Mouse (Mus musculus) intestine, postnatal 0 days (tissue): ENCODE data around the gene Lgals2. TPM values are rescaled to one million over a fixed set of nuclear protein-coding genes. Genes with fewer than 3 reads are reported as not detected.

Experiments used
- ATAC-seq: fragments of 200-750 bp; cut with Nextera tagmentation; 2 replicates; pipeline ENCODE4 v1.8.0; 2017; ENCODE audit warnings: mild to moderate bottlenecking, moderate TSS enrichment, moderate library complexity
- H3K27ac ChIP-seq: fragments of 300-500 bp; sonication (generic); 2 replicates; pipeline ENCODE4 v1.5.1; 2014; ENCODE audit warnings: mild to moderate bottlenecking, low read depth, low read length, moderate library complexity
- H3K27me3 ChIP-seq: fragments of 300-500 bp; sonication (generic); replicated peaks from 2 replicates; pipeline ENCODE4 v1.6.1; 2014; ENCODE audit warnings: low read length, mixed read lengths; ENCODE audit not compliant: control insufficient read depth, insufficient read depth
- H3K36me3 ChIP-seq: fragments of 300-500 bp; sonication (generic); 2 replicates; pipeline ENCODE4 v1.6.1; 2014; ENCODE audit warnings: mild to moderate bottlenecking, moderate library complexity; ENCODE audit not compliant: control insufficient read depth, insufficient read depth
- H3K4me1 ChIP-seq: fragments of 300-500 bp; sonication (generic); replicated peaks from 2 replicates; pipeline ENCODE4 v1.6.1; 2014; ENCODE audit warnings: antibody characterized with exemption, low read length, mixed read lengths; ENCODE audit not compliant: control insufficient read depth, insufficient read depth
- H3K4me2 ChIP-seq: fragments of 300-500 bp; sonication (generic); replicated peaks from 2 replicates; pipeline ENCODE4 v1.6.1; 2014; ENCODE audit warnings: low read depth, mild to moderate bottlenecking, moderate library complexity
- H3K4me3 ChIP-seq: fragments of 300-500 bp; sonication (generic); 2 replicates; pipeline ENCODE4 v1.5.1; 2014; ENCODE audit warnings: low read depth, low read length
- H3K9ac ChIP-seq: fragments of 300-500 bp; sonication (generic); 2 replicates; pipeline ENCODE4 v1.6.1; 2014; ENCODE audit warnings: mild to moderate bottlenecking, low read depth, low read length
- H3K9me3 ChIP-seq: fragments of 300-500 bp; sonication (generic); 2 replicates; pipeline ENCODE4 v1.6.1; 2016; ENCODE audit warnings: mixed run types; ENCODE audit not compliant: control insufficient read depth
- CTCF ChIP-seq: sonication (generic); IDR thresholded peaks from 2 replicates; pipeline ENCODE4 v1.5.1; 2016; ENCODE audit warnings: low read depth, mild to moderate bottlenecking, control low read depth, antibody characterized with exemption, moderate library complexity
- WGBS: fragments of 180-500 bp; shearing (Covaris S2); extraction: QIAGEN DNeasy Blood & Tissue Kit; methylation state at CpG from one replicate; pipeline ENCODE4 v1.1.7; 2014; 5-methylcytosine and 5-hydroxymethylcytosine counted together
- polyA plus RNA-seq: library from polyadenylated mRNA; unstranded; fragments of >200 nt; fragmentation: Nextera tagmentation; extraction: Ambion mirVana; gene quantifications from 2 replicates; pipeline ENCODE4 v1.2.1, GENCODE M21; 2015

Lgals2 gene
- polyA plus RNA-seq = 787 and 833 TPM in 2 replicates

GRCm38 (mm10) chr15:78855303-78855965, at the start of gene Lgals2:
Lgals2 (minus strand) TSS chr15:78855529.
- no peaks in the 10 kb centered on the region; the same call in 1 of the 2 replicates for H3K36me3 ChIP-seq
- H3K4me3 ChIP-seq = peak within 1 kb of the TSS; percentile 24
- no peak for TF ChIP-seq CTCF
- H3K27ac ChIP-seq = peak within 1 kb of the TSS; percentile 1
- H3K27me3 ChIP-seq = no peaks in the 10 kb centered on the region
- H3K4me2 ChIP-seq = peak within 1 kb of the TSS; percentile 63
- peak; percentile 62 for ATAC-seq
- no peak within 1 kb of the TSS for H3K9ac ChIP-seq
- H3K4me1 ChIP-seq = peaks cover 13% of the 10 kb centered on the region
- 25% methylated on average over 8 of the region's 8 CpGs for WGBS
- H3K9me3 ChIP-seq = no peaks in the 10 kb centered on the region

- Histone ChIP-seq H3K4me2 (0 out of 2 replicates have a peak overlapping the region, but pooled peaks have one; percentile 13), H3K36me3 (peaks cover 29% of the 10 kb centered on the region; the same call in 1 of the 2 replicates)
- ATAC-seq = 0 out of 2 replicates have a peak, but pooled peaks have one; percentile 28
These were observed 47.9 kb upstream of the Lgals2 start for GRCm38 (mm10) chr15:78903243-78903642.

GRCm38 (mm10) chr15:78901422-78901789, 46.1 kb upstream of the Lgals2 start:
- no peak overlapping the region for H3K9ac ChIP-seq
- peaks cover 14% of the 10 kb centered on the region for H3K4me1 ChIP-seq
- H3K4me2 ChIP-seq = peak overlapping the region; percentile 88
- H3K9me3 ChIP-seq = no peaks in the 10 kb centered on the region
- H3K27ac ChIP-seq = no peak overlapping the region
- H3K27me3 ChIP-seq = no peaks in the 10 kb centered on the region
- WGBS = 61% methylated on average over 8 of the region's 8 CpGs
- peaks cover 11% of the 10 kb centered on the region; the same call in 1 of the 2 replicates for H3K36me3 ChIP-seq
- no peak overlapping the region for H3K4me3 ChIP-seq
- ATAC-seq = no peak
- peak; percentile 22 for TF ChIP-seq CTCF

More at GRCm38 (mm10) chr15:78903243-78903642, 47.9 kb upstream of the Lgals2 start:
- WGBS = 0% methylated on average over 2 of the region's 2 CpGs
- Histone ChIP-seq H3K9ac (0 out of 2 replicates have a peak overlapping the region, but pooled peaks have one; percentile 34), H3K4me1 (peaks cover 8% of the 10 kb centered on the region; the same call in 1 of the 2 replicates), H3K27me3 (no peaks in the 10 kb centered on the region), H3K4me3 (no peak overlapping the region), H3K9me3 (no peaks in the 10 kb centered on the region), H3K27ac (no peak overlapping the region)
- peak; percentile 95 for TF ChIP-seq CTCF

GRCm38 (mm10) chr15:78900585-78901421, 45.5 kb upstream of the Lgals2 start:
- no peak for TF ChIP-seq CTCF
- Histone ChIP-seq H3K9me3 (no peaks in the 10 kb centered on the region), H3K27ac (0 out of 2 replicates have a peak overlapping the region, but pooled peaks have one; percentile 41), H3K4me3 (peak overlapping the region; percentile 59), H3K9ac (peak overlapping the region; percentile 54; the same call in 1 of the 2 replicates), H3K4me2 (peak overlapping the region; percentile 88), H3K36me3 (peaks cover 10% of the 10 kb centered on the region; the same call in 1 of the 2 replicates), H3K27me3 (no peaks in the 10 kb centered on the region), H3K4me1 (peaks cover 14% of the 10 kb centered on the region)
- 24% methylated on average over 18 of the region's 18 CpGs for WGBS
- ATAC-seq = no peak

GRCm38 (mm10) chr15:78899740-78900584, 44.6 kb upstream of the Lgals2 start, which contains the start of gene Sh3bp1:
Sh3bp1 (plus strand) TSS chr15:78899768.
- Histone ChIP-seq H3K4me1 (peaks cover 14% of the 10 kb centered on the region), H3K9ac (peak within 1 kb of the TSS; percentile 54), H3K4me3 (peak within 1 kb of the TSS; percentile 59), H3K27ac (peak within 1 kb of the TSS; percentile 41; the same call in 1 of the 2 replicates), H3K9me3 (no peaks in the 10 kb centered on the region), H3K4me2 (peak within 1 kb of the TSS; percentile 88), H3K27me3 (no peaks in the 10 kb centered on the region), H3K36me3 (peaks cover 6% of the 10 kb centered on the region; the same call in 1 of the 2 replicates)
- TF ChIP-seq CTCF = no peak
- 0 out of 2 replicates have a peak, but pooled peaks have one; percentile 26 for ATAC-seq
- WGBS = 2% methylated on average over 47 of the region's 47 CpGs
